Mouse (Mus musculus) cerebellum, adult 18-20 months (tissue): Measurements from ENCODE around the gene Lrit2.

ENCODE experiments used
- DNase-seq, 2 experiments: peaks; one replicate each; pipeline ENCODE4 v3.0.0; 2021

The Lrit2 gene

GRCm38 (mm10) chr14:37112931-37113330, 45.2 kb downstream of the Lrit2 start:
- DNase-seq, result peak; percentile 17 to 21

- DNase-seq, result no peak
These were observed 46.2 kb downstream of the Lrit2 start, which contains the start of gene 2610528A11Rik for GRCm38 (mm10) chr14:37113922-37114321. Gene 2610528A11Rik (minus strand): TSS chr14:37114022.

- DNase-seq, result no peak
These were observed 51.5 kb downstream of the Lrit2 start for GRCm38 (mm10) chr14:37119233-37119632.
